Mouse (Mus musculus) hematopoietic multipotent progenitor cell, adult 10-12 weeks (in vitro differentiated cells): ENCODE measurements around the gene Arhgap35. TPM values are rescaled to one million over a fixed set of nuclear protein-coding genes. Genes with fewer than 3 reads are reported as not detected.

Source experiments
- polyA plus RNA-seq: library from polyadenylated mRNA; stranded (reverse); fragments of >175 nt; gene quantifications from 2 replicates; pipeline ENCODE4 v1.2.3, GENCODE M21; 2012; ENCODE audit warnings: low replicate concordance

The Arhgap35 gene
- 1.6 and 5.7 TPM in 2 replicates for polyA plus RNA-seq

DNA sequence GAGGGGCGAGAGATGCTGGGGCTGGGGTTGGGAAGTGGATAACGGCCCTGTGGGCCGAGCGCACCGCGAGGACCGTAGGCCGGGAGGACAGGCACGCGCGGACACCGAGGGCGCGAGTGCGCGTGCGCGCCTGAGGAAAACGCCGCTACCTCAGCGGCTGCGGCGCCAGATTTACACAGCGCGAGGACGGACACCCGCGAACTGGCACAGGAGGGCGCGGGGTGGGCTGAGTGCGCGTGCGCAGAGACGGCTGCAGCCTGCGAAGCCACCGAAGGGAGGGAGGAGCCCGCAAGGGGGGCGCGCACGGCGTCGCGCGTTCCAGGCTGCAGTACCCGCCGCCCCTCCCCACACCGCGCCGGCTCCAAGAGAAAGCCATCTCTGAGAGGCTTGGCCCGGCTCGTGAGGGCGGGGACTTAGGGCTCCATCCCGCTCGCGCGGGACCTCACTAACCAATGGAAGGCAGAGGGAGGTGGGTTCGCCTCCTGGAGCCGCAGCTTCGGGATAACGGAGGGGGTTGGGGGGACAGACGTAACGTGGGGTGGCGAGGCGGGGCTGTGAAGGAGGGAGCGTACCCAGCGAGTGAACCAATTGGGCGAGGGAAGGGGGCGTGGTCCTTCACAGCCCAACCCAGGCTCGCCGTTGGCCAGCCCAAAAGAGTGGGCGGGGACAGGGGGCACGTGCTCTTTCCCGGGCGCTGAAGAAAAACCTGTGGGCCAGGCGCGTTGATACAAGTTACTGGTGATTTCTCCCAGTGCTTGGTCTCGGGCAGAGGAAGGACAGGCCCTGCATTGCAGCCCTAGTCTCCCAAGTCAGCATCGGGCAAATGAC is at the start of gene Arhgap35:
TSS of gene Arhgap35 (minus strand) at position 106 of the 828 bp plus-strand sequence.

DNA sequence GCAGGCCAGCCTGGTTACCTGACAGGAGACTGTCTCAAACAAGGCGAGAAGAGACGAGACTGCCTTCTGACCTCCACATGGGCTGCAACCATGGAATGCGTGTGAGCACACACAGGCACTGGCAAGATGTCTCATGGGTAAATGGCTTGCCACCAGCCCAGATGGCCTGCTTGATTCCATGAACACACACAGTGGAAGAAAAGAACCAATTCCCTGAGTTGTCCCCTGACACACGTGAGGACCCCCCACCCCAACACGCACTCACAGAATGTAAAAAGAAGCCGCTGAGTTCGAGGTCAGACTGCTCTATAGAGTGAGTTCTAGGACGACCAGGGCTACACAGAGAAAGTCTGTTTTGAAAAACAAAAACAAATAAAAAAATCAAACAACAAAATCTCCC is 137.2 kb downstream of the Arhgap35 start, which contains the start of gene Npas1:
TSS of gene Npas1 (minus strand) at position 101 of the 400 bp plus-strand sequence.

DNA sequence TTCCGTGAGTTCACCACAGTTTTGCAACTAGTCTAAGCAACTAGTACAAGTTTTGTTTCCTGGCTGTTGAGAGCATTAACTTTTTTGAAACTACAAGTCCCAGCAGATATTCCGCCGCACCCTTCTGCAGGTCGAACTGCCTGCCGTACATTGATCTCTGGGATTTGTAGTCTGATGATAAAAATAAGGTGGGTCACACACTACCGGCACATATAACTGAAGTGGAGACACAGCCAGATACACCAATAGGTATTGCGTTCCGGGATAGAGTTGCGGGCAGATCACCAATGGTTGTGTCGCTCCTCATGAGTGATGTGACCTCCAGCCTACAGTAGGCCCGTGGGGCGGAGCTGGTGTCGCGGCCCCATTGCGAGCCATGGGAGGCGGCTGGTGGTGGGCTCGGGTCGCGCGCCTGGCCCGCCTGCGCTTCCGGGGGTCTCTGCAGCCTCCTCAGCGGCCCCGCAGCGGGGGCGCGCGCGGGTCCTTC is 162.2 kb downstream of the Arhgap35 start, which contains the start of gene Tmem160:
TSS of gene Tmem160 (plus strand) at position 193 of the 487 bp plus-strand sequence.

Other genes starting within 250 kb of the Arhgap35 start
- gene Sae1, start 227.2 kb downstream of the Arhgap35 start, polyA plus RNA-seq, result 13.9 and 16.1 TPM in 2 replicates
- gene Zc3h4, start 214.1 kb downstream of the Arhgap35 start, polyA plus RNA-seq, result 164 and 303 TPM in 2 replicates
- 111 and 173 TPM in 2 replicates for gene Tmem160, start 162.2 kb downstream of the Arhgap35 start, polyA plus RNA-seq
- not detected in 2 replicates for gene Npas1, start 137.3 kb downstream of the Arhgap35 start, polyA plus RNA-seq
- not detected in 2 replicates for gene Ceacam15, start 60.7 kb upstream of the Arhgap35 start, polyA plus RNA-seq
- gene Ceacam9, start 106.9 kb upstream of the Arhgap35 start, polyA plus RNA-seq, result not detected in 2 replicates
- 289 and 578 TPM in 2 replicates for gene Ap2s1, start 123.4 kb upstream of the Arhgap35 start, polyA plus RNA-seq
- 36.7 and 59.7 TPM in 2 replicates for gene Slc1a5, start 166.3 kb upstream of the Arhgap35 start, polyA plus RNA-seq
- 82.0 and 125 TPM in 2 replicates for gene Strn4, start 200.9 kb upstream of the Arhgap35 start, polyA plus RNA-seq
- 34.0 and 48.4 TPM in 2 replicates for gene Fkrp, start 201.7 kb upstream of the Arhgap35 start, polyA plus RNA-seq
- 180 and 196 TPM in 2 replicates for gene Prkd2, start 227.9 kb upstream of the Arhgap35 start, polyA plus RNA-seq